Mouse (Mus musculus): ENCODE measurements at regions not wholly inside any gene's neighbourhood (a gene's known extent, or its start where the extent isn't known, plus 50 kb on each side); places are given as distances from the start of the nearest gene placed in this dataset.

GRCm38 (mm10) chr15:61772996-61773395 is 850.2 kb upstream of the A1bg start:
- no peak for ATAC-seq (ENCODE audit: insufficient read depth)
- H3K9ac ChIP-seq (replicated peaks), result no peak overlapping the region
- WGBS (ENCODE audit: insufficient replicate concordance), result 35% methylated on average over 4 of the region's 4 CpGs
- no peak overlapping the region for H3K27ac ChIP-seq
- no peaks in the 10 kb centered on the region for H3K9me3 ChIP-seq (ENCODE audit: control insufficient read depth, low read length)
- H3K36me3 ChIP-seq (replicated peaks; ENCODE audit: control insufficient read depth, insufficient read depth, low read depth), result no peaks in the 10 kb centered on the region
- H3K27me3 ChIP-seq (ENCODE audit: control insufficient read depth, insufficient read depth, low read length), result no peaks in the 10 kb centered on the region
- TF ChIP-seq EP300 (IDR thresholded peaks at IDR 0.05; ENCODE audit: low read depth) (no peak), CTCF (IDR thresholded peaks at IDR 0.05; ENCODE audit: low read depth) (no peak)
- H3K4me3 ChIP-seq (ENCODE audit: insufficient read depth in 1 of 2, low read depth in 2 of 2, low read length in 2 of 2), result no peak overlapping the region
- no peak overlapping the region for H3K4me2 ChIP-seq (ENCODE audit: low read depth)
- H3K4me1 ChIP-seq (replicated peaks; ENCODE audit: control insufficient read depth in 2 of 2, insufficient read depth in 2 of 2, low read length in 1 of 2), result no peaks in the 10 kb centered on the region
- no peak for DNase-seq (ENCODE audit: low read depth in 3 of 3, low spot score in 3 of 3)

- no peak for DNase-seq (ENCODE audit: low read depth in 3 of 3, low spot score in 3 of 3)
- ATAC-seq (ENCODE audit: insufficient read depth), result no peak
Measured at GRCm38 (mm10) chr15:61770721-61771542, 848.1 kb upstream of the A1bg start.

GRCm38 (mm10) chr15:61766544-61767094 is 843.8 kb upstream of the A1bg start:
- H3K36me3 ChIP-seq (replicated peaks; ENCODE audit: control insufficient read depth, insufficient read depth, low read depth), result no peaks in the 10 kb centered on the region
- ATAC-seq (ENCODE audit: insufficient read depth) (no peak), DNase-seq (ENCODE audit: low read depth in 3 of 3, low spot score in 3 of 3) (no peak)
- H3K9ac ChIP-seq (replicated peaks), result no peak overlapping the region
- TF ChIP-seq EP300 (IDR thresholded peaks at IDR 0.05; ENCODE audit: low read depth), result no peak
- H3K4me3 ChIP-seq (ENCODE audit: insufficient read depth in 1 of 2, low read depth in 2 of 2, low read length in 2 of 2), result no peak overlapping the region
- H3K27ac ChIP-seq, result no peak overlapping the region
- H3K4me1 ChIP-seq (replicated peaks; ENCODE audit: control insufficient read depth in 2 of 2, insufficient read depth in 2 of 2, low read length in 1 of 2), result no peaks in the 10 kb centered on the region
- no peaks in the 10 kb centered on the region for H3K27me3 ChIP-seq (ENCODE audit: control insufficient read depth, insufficient read depth, low read length)
- no peak overlapping the region for H3K4me2 ChIP-seq (ENCODE audit: low read depth)
- 50% methylated on average over 2 of the region's 2 CpGs for WGBS (ENCODE audit: insufficient replicate concordance)
- no peaks in the 10 kb centered on the region for H3K9me3 ChIP-seq (ENCODE audit: control insufficient read depth, low read length)

More at GRCm38 (mm10) chr15:61770721-61771542, 848.1 kb upstream of the A1bg start:
- no peaks in the 10 kb centered on the region for H3K27me3 ChIP-seq (ENCODE audit: control insufficient read depth, insufficient read depth, low read length)
- no peak overlapping the region for H3K4me3 ChIP-seq (ENCODE audit: insufficient read depth in 1 of 2, low read depth in 2 of 2, low read length in 2 of 2)
- H3K4me2 ChIP-seq (ENCODE audit: low read depth), result no peak overlapping the region
- no peak overlapping the region for H3K27ac ChIP-seq
- no peaks in the 10 kb centered on the region for H3K36me3 ChIP-seq (replicated peaks; ENCODE audit: control insufficient read depth, insufficient read depth, low read depth)
- H3K4me1 ChIP-seq (replicated peaks; ENCODE audit: control insufficient read depth in 2 of 2, insufficient read depth in 2 of 2, low read length in 1 of 2), result no peaks in the 10 kb centered on the region
- no peak overlapping the region for H3K9ac ChIP-seq (replicated peaks)
- no peaks in the 10 kb centered on the region for H3K9me3 ChIP-seq (ENCODE audit: control insufficient read depth, low read length)
- 37% methylated on average over 14 of the region's 14 CpGs for WGBS (ENCODE audit: insufficient replicate concordance)
- no peak for TF ChIP-seq CTCF (IDR thresholded peaks at IDR 0.05; ENCODE audit: low read depth)
- TF ChIP-seq EP300 (IDR thresholded peaks at IDR 0.05; ENCODE audit: low read depth), result no peak

GRCm38 (mm10) chr15:61753802-61754201 is 831.0 kb upstream of the A1bg start:
- no peak overlapping the region for H3K4me3 ChIP-seq (ENCODE audit: insufficient read depth in 1 of 2, low read depth in 2 of 2, low read length in 2 of 2)
- no peaks in the 10 kb centered on the region for H3K4me1 ChIP-seq (replicated peaks; ENCODE audit: control insufficient read depth in 2 of 2, insufficient read depth in 2 of 2, low read length in 1 of 2)
- DNase-seq (ENCODE audit: low read depth in 3 of 3, low spot score in 3 of 3), result no peak
- TF ChIP-seq EP300 (IDR thresholded peaks at IDR 0.05; ENCODE audit: low read depth) (no peak), CTCF (IDR thresholded peaks at IDR 0.05; ENCODE audit: low read depth) (no peak)
- H3K36me3 ChIP-seq (replicated peaks; ENCODE audit: control insufficient read depth, insufficient read depth, low read depth), result no peaks in the 10 kb centered on the region
- H3K9ac ChIP-seq (replicated peaks), result no peak overlapping the region
- no peaks in the 10 kb centered on the region for H3K27me3 ChIP-seq (ENCODE audit: control insufficient read depth, insufficient read depth, low read length)
- no peak overlapping the region for H3K4me2 ChIP-seq (ENCODE audit: low read depth)
- H3K27ac ChIP-seq, result no peak overlapping the region
- H3K9me3 ChIP-seq (ENCODE audit: control insufficient read depth, low read length), result no peaks in the 10 kb centered on the region
- WGBS (ENCODE audit: insufficient replicate concordance), result 61% methylated on average over 2 of the region's 2 CpGs
- no peak for ATAC-seq (ENCODE audit: insufficient read depth)

- TF ChIP-seq CTCF (IDR thresholded peaks at IDR 0.05; ENCODE audit: low read depth) (no peak), EP300 (IDR thresholded peaks at IDR 0.05; ENCODE audit: low read depth) (no peak)
- Histone ChIP-seq H3K4me2 (ENCODE audit: low read depth) (no peak overlapping the region), H3K4me1 (replicated peaks; ENCODE audit: control insufficient read depth in 2 of 2, insufficient read depth in 2 of 2, low read length in 1 of 2) (no peaks in the 10 kb centered on the region), H3K27ac (no peak overlapping the region), H3K4me3 (ENCODE audit: insufficient read depth in 1 of 2, low read depth in 2 of 2, low read length in 2 of 2) (no peak overlapping the region), H3K36me3 (replicated peaks; ENCODE audit: control insufficient read depth, insufficient read depth, low read depth) (no peaks in the 10 kb centered on the region), H3K9ac (replicated peaks) (no peak overlapping the region), H3K27me3 (ENCODE audit: control insufficient read depth, insufficient read depth, low read length) (no peaks in the 10 kb centered on the region), H3K9me3 (ENCODE audit: control insufficient read depth, low read length) (no peaks in the 10 kb centered on the region)
- DNase-seq (ENCODE audit: low read depth in 3 of 3, low spot score in 3 of 3) (no peak), ATAC-seq (ENCODE audit: insufficient read depth) (no peak)
- WGBS (ENCODE audit: insufficient replicate concordance), result 38% methylated on average over 1 of the region's 1 CpGs
Measured at GRCm38 (mm10) chr15:61723696-61724095, 800.9 kb upstream of the A1bg start.
